Mouse (Mus musculus): ENCODE data around the gene Bri3.

DNA sequence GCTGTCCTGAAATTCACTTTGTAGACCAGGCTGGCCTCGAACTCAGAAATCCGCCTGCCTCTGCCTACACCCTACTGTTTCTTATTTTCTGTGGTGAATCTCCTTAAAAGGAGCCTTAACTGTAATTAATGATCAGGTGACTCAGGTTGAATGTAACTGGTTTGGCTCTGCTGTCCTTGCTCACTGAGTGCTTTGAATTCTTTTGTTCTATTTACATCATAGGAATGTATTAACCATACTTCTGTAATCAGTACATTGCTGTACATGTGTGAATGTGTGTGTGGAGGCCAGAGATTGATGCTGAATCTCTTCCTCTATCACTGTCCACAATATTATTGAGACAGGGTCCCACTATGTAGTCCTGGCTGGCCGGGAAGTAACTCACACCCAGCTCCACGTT lies 64.7 kb downstream of the Bri3 start:
- TF ChIP-seq CTCF (IDR thresholded peaks at IDR 0.05; ENCODE audit: insufficient read depth, low read depth, low read length): no peak
- TF ChIP-seq POLR2A (IDR thresholded peaks at IDR 0.05; ENCODE audit: insufficient read depth, low read depth, low read length): no peak
